ENCODE assay signal across 8 mouse cellular contexts in genomic region chr4:63213907-63214621, GRCm38 (mm10). TPM values are rescaled to one million over a fixed set of nuclear protein-coding genes. Genes with fewer than 3 reads are reported as not detected.
A peak's percentile ranks its signal among the peaks of the same experiment; 100 is the strongest.
DNase-seq lines count a peak whose midpoint lies in the region; ATAC-seq lines count a peak whose summit lies in the region.

Gene Col27a1, plus strand, starts transcription at chr4:63214004.

- no peaks in the 10 kb centered on the region for H3K9me3 ChIP-seq in heart, embryonic 14.5 days (ENCODE audit: control insufficient read depth, low read length)
- H3K9me3 ChIP-seq in forebrain, embryonic 14.5 days (replicated peaks; ENCODE audit: control insufficient read depth, low read length), result no peaks in the 10 kb centered on the region

- no peak for DNase-seq in heart, postnatal 14 days
- DNase-seq in ZHBTc4 (ENCODE audit: low read depth, low spot score) (peak; percentile 58), liver (peak; percentile 44)
- DNase-seq in forebrain, embryonic 14.5 days (ENCODE audit: low spot score), result peak; percentile 25
- DNase-seq in retina, embryonic 14.5 days (ENCODE audit: low spot score), result peak; percentile 37
- DNase-seq in right cerebral cortex, adult 18-20 months, result no peak
- DNase-seq in left cerebral cortex, postnatal 10 days (ENCODE audit: extremely low spot score in 1 of 2, low spot score in 2 of 2), result no peak

- peak within 1 kb of the TSS; percentile 100 for H3K4me2 ChIP-seq in heart, embryonic 14.5 days (ENCODE audit: low read length)
- H3K4me2 ChIP-seq in forebrain, embryonic 14.5 days (ENCODE audit: low read length), result peak within 1 kb of the TSS; percentile 100

- no peak within 1 kb of the TSS for H3K27ac ChIP-seq in heart, embryonic 14.5 days (replicated peaks in 1 of 2; ENCODE audit: control insufficient read depth in 1 of 2, insufficient read depth in 1 of 2, low read depth in 2 of 2, low read length in 2 of 2)
- no peak within 1 kb of the TSS for H3K27ac ChIP-seq in forebrain, embryonic 14.5 days (ENCODE audit: low read depth, low read length)

- intact Hi-C loops in heart, postnatal 14 days (cut with DNase I), result loop anchor here (2.0 kb wide), 2 partner anchors 27 to 105 kb away; no protein-coding TSS in a partner anchor
- intact Hi-C loops in left cerebral cortex, postnatal 10 days (cut with DNase I), result no loop called here

- 1% methylated on average over 60 of the region's 61 CpGs for WGBS in heart, embryonic 14.5 days
- under 1% methylated on average over 61 of the region's 61 CpGs for WGBS in forebrain, embryonic 14.5 days

- H3K9ac ChIP-seq in heart, embryonic 14.5 days (ENCODE audit: low read length), result peak within 1 kb of the TSS; percentile 59
- H3K9ac ChIP-seq in forebrain, embryonic 14.5 days (ENCODE audit: low read length), result peak within 1 kb of the TSS; percentile 46

- ATAC-seq in heart, embryonic 14.5 days (ENCODE audit: insufficient number of reproducible peaks, insufficient read depth, low FRiP score, low read depth), result no peak
- ATAC-seq in forebrain, embryonic 14.5 days, result peak; percentile 28

- peaks cover 35% of the 10 kb centered on the region for H3K27me3 ChIP-seq in heart, embryonic 14.5 days (ENCODE audit: control insufficient read depth, insufficient read depth, low read length)
- H3K27me3 ChIP-seq in forebrain, embryonic 14.5 days (replicated peaks; ENCODE audit: control insufficient read depth, insufficient read depth, low read length), result peaks cover 27% of the 10 kb centered on the region

- peaks cover 8 to 21% of the 10 kb centered on the region in 2 experiments; a peak in 3 of 4 replicates for H3K4me1 ChIP-seq in heart, embryonic 14.5 days (ENCODE audit: control insufficient read depth in 2 of 2, insufficient read depth in 2 of 2, low read length in 2 of 2)
- peaks cover 12% of the 10 kb centered on the region for H3K4me1 ChIP-seq in forebrain, embryonic 14.5 days (ENCODE audit: control insufficient read depth, insufficient read depth, low read length)

- no peaks in the 10 kb centered on the region for H3K36me3 ChIP-seq in heart, embryonic 14.5 days (ENCODE audit: control insufficient read depth, insufficient read depth, low read length)
- H3K36me3 ChIP-seq in forebrain, embryonic 14.5 days (ENCODE audit: control insufficient read depth, insufficient read depth, low read length), result no peaks in the 10 kb centered on the region

- peak within 1 kb of the TSS; percentile 76 to 79 for H3K4me3 ChIP-seq in heart, embryonic 14.5 days (ENCODE audit: control insufficient read depth in 1 of 2, insufficient read depth in 1 of 2, low read depth in 1 of 2, low read length in 2 of 2)
- peak within 1 kb of the TSS; percentile 59 for H3K4me3 ChIP-seq in forebrain, embryonic 14.5 days (ENCODE audit: low read depth, low read length)

RNA-seq across cellular contexts. Expression of gene Col27a1, which starts in this region (rescaled TPM):
- polyA plus RNA-seq in heart, embryonic 14.5 days (2014; fragmentation: Nextera tagmentation; extraction: Ambion mirVana), result 3.0 and 4.2 TPM in 2 replicates
- total RNA-seq in heart, postnatal 14 days (2021), result 1 to 10 TPM; 2.4 to 3.4 TPM
- 0.57 and 1.0 TPM in 2 replicates for polyA plus RNA-seq in forebrain, embryonic 14.5 days (2014; fragmentation: Nextera tagmentation; extraction: Ambion mirVana)
- total RNA-seq in left cerebral cortex, postnatal 10 days (2021), result 1 to 10 TPM; 2.5 to 3.3 TPM

Comparison
In these comparisons a context has a peak if more than half of its experiments do, and no peak if none do; other contexts are left out.
1. DNase-seq: peak in ZHBTc4 (single experiment), forebrain, embryonic 14.5 days (single experiment), liver (single experiment) and retina, embryonic 14.5 days (single experiment); none in heart, postnatal 14 days (0 of 2), right cerebral cortex, adult 18-20 months (single experiment) and left cerebral cortex, postnatal 10 days (0 of 2).